Mouse (Mus musculus) Patski (cell line): Measurements from ENCODE around the gene Pga5. TPM values are rescaled to one million over a fixed set of nuclear protein-coding genes. Genes with fewer than 3 reads are reported as not detected.
A peak's percentile ranks its signal among the peaks of the same experiment; 100 is the strongest.

Experiments used
- ATAC-seq: fragments of 100-300 bp; one replicate; pipeline ENCODE4 v1.8.0; 2021
- CTCF ChIA-PET: fragments of 350-600 bp; sonication (Branson Sonifier 250); formaldehyde crosslinking; loops from one replicate; lab custom pipeline; 2022; ENCODE audit warnings: inconsistent platforms; lab: Charles Lee
- POLR2A ChIA-PET: fragments of 350-600 bp; sonication (Branson Sonifier 250); formaldehyde crosslinking; loops from one replicate; lab custom pipeline; 2022; ENCODE audit warnings: antibody characterized with exemption, inconsistent platforms; lab: Charles Lee
- DNase-seq: peaks from one replicate; pipeline ENCODE4 v3.0.0-alpha.2; 2011; ENCODE audit warnings: low read depth, low spot score
- H3K27me3 ChIP-seq: fragments of 371-371 bp; one replicate; pipeline ENCODE4 v1.5.1; 2021
- CTCF ChIP-seq: fragments of 100-300 bp; IDR thresholded peaks from one replicate; pipeline ENCODE4 v1.5.1; 2021
- in situ Hi-C: fragments of 300-500 bp; cut with MboI; formaldehyde crosslinking; loops from 3 replicates; pipeline ENCODE4 v1.11.1; 2018; ENCODE audit warnings: low pct_unique_long_range_greater_than_20kb, mixed read lengths
- polyA plus RNA-seq: library from polyadenylated mRNA; unstranded; gene quantifications from one replicate; pipeline ENCODE4 v1.2.3, GENCODE M21; 2021

Pga5 gene
- 0.06 TPM for polyA plus RNA-seq

DNA sequence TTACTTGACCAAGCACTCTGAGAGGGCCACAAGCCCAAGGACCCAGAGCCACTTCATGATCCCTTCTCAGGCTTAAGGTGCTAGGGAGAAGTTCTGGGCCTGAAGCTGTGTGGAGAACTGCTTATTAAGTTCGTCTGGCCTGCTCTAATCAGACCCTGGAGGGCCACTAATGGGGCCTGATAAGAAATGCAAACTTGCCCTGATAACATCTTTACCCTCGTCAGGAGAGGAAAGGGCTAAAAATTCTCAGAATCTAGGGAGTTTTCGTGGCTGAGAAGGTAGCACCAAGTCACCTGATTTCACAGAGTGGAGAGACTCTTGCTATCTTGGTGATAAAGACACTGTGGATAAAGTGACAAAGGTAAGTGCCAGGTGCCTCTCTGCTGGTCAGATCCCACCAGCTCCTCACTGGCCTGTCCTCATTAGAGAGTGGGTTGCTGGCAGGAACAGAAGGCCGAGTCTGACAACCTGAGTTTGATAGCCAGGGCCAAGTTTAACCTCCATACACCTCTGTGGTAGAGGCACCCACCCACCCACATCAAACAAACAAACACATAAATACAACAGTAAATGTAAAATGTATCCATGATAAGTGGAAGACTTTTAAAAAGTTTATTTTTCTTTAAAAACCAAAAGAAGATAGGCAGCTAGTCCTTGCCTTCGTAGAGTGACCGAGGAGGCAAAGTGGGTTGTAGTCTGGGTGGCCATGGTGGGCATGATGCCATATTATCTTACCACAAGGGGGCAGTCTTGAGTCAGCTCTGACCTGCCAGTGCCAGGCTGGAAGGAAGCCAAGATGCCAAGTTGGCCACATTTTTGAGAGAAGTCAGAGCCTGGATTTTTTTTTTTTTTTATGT, at the start of gene Pga5:
Gene Pga5 (minus strand): TSS at position 157 of the 857 bp plus-strand sequence.
- ATAC-seq (no peak), DNase-seq (peak; percentile 57)
- CTCF ChIA-PET, result interaction anchor here (0.6 to 16.3 kb wide), 11 partner anchors 9 to 230 kb away, joined by 3 to 229 read pairs (median 4); partner anchors contain the start of genes Prpf19 and Vps37c
- in situ Hi-C loops, result no loop called here
- peak; percentile 86 for TF ChIP-seq CTCF
- POLR2A ChIA-PET, result interaction anchor here (0.6 to 2.3 kb wide), 2 partner anchors 30 to 309 kb away, joined by 4 to 12 read pairs; no protein-coding TSS in a partner anchor
- no peaks in the 10 kb centered on the region for H3K27me3 ChIP-seq

DNA sequence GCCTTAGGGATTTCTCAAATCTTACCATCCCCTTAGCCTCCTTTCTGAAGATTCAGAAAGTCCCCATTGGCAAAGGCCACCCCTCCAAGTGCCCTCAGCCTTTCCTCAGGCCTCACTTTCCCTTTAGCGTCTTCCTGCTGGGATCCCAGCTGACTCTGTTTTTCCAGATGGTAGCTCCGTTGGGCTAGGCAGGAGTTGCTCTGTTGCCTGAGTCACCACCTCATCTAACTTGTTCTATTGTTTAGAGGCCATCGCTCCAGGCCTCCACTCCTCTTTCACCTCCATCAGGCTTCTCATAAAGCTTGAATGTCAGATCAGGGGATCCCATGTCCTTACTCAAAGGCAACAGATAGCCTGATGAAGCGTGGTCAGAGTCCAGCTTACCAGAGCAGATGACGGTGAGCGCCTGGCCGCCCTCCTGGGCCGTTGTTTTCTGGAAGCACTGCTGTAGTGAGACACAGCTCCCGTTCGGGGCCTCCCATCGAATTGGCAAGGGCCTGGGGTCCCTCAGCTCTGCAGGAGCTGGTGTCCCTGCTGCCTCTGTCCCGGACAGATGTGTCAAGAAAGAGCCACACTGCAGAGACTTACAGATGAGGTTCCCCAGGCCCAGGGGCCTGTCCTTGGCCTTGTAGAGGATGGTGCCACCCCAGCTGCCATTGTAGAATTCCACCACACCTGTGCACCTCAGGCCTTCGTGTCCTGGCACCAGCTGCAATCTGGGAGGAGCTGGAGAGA, 46.9 kb upstream of the Pga5 start:
- TF ChIP-seq CTCF, result no peak
- in situ Hi-C loops, result no loop called here
- ChIA-PET POLR2A (no interaction called here), CTCF (interaction anchor here (1.5 kb wide), 1 partner anchor 10 kb away, joined by 4 read pairs; no protein-coding TSS in a partner anchor)
- ATAC-seq (no peak), DNase-seq (no peak)
- H3K27me3 ChIP-seq, result no peaks in the 10 kb centered on the region

DNA sequence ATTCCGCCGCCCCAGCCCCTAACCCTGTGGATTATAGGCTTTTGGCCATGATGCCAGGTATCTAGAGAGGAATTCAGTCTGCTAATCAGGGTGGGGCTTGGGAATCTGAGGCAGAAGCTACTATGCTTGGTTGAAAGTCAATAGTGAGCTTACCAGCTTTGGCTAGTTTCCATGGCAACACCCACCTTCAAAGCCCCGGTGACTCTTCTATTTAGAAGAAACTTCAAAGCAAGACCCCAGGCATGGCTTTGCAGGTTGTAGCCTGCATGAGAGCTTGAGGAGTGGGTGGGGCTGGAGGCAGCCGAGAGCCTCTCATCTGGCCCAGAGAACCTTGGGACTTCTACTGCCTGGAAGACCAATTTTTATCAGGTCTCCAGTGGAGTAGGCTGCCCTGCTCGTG, 45.8 kb upstream of the Pga5 start:
- DNase-seq (no peak), ATAC-seq (no peak)
- TF ChIP-seq CTCF, result no peak
- in situ Hi-C loops, result no loop called here
- H3K27me3 ChIP-seq, result no peaks in the 10 kb centered on the region
- CTCF ChIA-PET, result interaction anchor here (0.9 to 1.5 kb wide), 3 partner anchors 9 to 150 kb away, joined by 3 to 4 read pairs (median 3); no protein-coding TSS in a partner anchor
- POLR2A ChIA-PET, result no interaction called here

DNA sequence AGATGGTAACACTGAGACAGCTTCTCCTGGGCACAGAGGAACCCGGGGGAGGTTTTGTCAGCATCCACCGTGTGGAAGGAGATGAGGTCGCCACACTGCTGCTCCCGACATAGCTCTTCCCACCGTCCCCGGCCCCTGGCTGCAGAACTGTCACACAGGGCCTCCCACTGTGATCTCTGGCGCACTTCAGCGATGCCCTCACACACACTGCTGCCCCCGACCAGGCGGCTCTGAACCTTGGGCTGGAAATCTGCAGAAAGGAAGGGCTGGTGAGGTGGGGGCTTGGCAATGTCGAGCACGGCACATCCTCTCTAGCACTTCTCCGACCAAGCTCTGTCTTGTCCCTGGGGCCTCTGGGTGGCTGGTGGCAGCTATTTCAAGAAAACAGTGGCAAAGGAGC, 45.2 kb upstream of the Pga5 start:
- ATAC-seq, result no peak

DNA sequence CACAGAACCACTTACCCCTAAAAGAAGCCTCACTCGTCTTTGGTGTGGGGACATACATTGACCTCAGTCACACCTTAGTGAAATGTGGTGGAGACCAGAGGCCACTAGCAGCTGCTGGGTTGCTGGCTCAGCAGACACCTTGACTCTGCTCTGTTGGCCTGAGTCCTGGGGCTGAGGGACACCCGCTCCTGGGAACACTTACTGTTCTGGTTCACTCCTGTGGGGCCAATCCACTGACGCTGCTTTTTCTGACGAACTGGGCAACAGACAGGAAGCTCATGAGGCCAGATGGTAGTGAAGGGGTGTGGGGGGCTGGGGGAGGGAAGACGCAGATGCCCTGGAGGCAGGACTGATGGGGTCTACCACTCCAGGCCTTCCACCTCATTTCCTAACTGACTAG, 43.2 kb upstream of the Pga5 start:
- ChIA-PET POLR2A (interaction anchor here (0.9 kb wide), 1 partner anchor 64 kb away, joined by 4 read pairs; no protein-coding TSS in a partner anchor), CTCF (interaction anchor here (1.0 to 2.2 kb wide), 4 partner anchors 9 to 109 kb away, joined by 3 to 5 read pairs (median 4); partner anchors contain the start of gene Cd6)
- no peak for DNase-seq
- no peaks in the 10 kb centered on the region for H3K27me3 ChIP-seq
- no peak for TF ChIP-seq CTCF
- no peak for ATAC-seq
- in situ Hi-C loops, result no loop called here

More for the DNA sequence above, 45.2 kb upstream of the Pga5 start:
- in situ Hi-C loops, result no loop called here
- CTCF ChIA-PET, result interaction anchor here (0.9 to 1.5 kb wide), 3 partner anchors 9 to 151 kb away, joined by 3 to 4 read pairs (median 3); no protein-coding TSS in a partner anchor
- TF ChIP-seq CTCF, result no peak
- H3K27me3 ChIP-seq, result no peaks in the 10 kb centered on the region
- POLR2A ChIA-PET, result no interaction called here
- DNase-seq, result no peak

DNA sequence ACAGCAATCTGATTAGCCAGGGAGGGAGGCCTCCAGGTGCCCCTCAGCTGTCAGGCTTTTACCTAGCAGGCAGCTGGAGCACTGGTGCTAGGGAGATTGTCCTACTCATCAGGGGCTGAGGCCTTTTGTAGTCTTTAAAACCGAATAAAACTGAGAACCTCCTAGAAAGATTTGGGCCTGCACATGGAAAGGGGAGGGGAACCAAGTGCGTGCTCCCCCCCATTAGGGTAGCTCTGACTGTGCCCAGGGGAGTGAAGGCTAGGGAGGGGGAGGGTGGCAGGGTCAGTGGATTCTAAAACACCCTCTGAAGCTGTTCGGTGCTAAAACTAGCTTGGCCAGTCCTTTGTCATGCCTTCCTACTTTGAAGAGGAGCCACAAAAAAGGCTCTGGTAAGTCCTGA, 42.7 kb upstream of the Pga5 start:
- no peak for ATAC-seq
- H3K27me3 ChIP-seq, result no peaks in the 10 kb centered on the region
- in situ Hi-C loops, result no loop called here
- DNase-seq, result no peak
- POLR2A ChIA-PET, result interaction anchor here (0.7 to 0.9 kb wide), 2 partner anchors 65 to 201 kb away, joined by 3 to 4 read pairs; no protein-coding TSS in a partner anchor
- CTCF ChIA-PET, result interaction anchor here (1.0 to 2.2 kb wide), 3 partner anchors 10 to 110 kb away, joined by 3 to 5 read pairs (median 5); partner anchors contain the start of gene Cd6
- no peak for TF ChIP-seq CTCF

DNA sequence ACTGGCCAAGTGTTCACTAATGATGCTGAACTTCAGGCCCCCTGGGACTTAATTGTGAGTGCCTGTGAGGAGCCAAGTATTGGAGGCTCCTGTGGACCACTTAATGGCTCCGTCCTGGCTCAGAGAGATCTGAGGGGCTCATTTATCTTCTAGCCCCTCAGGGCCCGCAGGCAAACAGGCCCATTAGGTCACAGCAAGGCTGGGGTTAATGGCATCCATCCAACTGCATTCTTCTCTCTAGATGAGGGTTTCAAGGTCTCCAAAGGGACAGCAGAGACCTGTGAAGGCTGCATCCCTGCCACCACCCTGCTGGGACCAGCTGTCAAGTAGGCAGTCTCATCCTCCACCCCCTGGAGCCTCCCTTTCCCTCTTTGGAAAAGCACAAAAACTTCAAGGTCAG, 41.9 kb upstream of the Pga5 start:
- POLR2A ChIA-PET, result interaction anchor here (0.7 kb wide), 1 partner anchor 202 kb away, joined by 3 read pairs; no protein-coding TSS in a partner anchor
- no peak for ATAC-seq
- in situ Hi-C loops, result loop anchor here (5.0 to 10.0 kb wide), 3 partner anchors 125 to 238 kb away; no protein-coding TSS in a partner anchor
- no peak for TF ChIP-seq CTCF
- no peaks in the 10 kb centered on the region for H3K27me3 ChIP-seq
- no peak for DNase-seq
- CTCF ChIA-PET, result no interaction called here

DNA sequence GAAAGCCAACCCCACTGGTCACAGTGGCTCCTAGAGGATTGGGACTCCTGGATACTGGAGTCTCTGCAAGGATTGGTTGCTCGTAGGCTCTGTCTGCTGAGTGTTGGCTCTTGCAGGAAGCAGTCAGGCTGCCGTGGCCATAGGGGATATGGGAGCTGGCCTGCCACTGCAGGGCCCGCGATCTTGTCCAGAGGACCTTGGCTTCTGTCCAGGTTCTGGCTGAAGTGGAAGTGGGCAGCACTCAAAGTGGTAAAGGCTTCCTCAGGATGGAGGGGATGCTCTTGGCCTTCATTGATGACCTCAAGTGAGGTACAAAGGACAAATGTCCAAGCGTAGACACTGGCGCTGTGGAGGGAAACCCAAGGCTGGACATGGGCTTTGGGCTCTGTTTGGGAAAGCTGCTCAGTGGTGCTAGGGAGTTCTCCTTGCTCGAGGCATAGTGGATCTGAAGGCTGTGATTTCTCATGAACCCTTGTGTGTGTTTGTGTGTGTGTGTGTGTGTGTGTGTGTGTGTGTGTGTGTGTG, 40.4 kb upstream of the Pga5 start:
- in situ Hi-C loops, result loop anchor here (5.0 to 10.0 kb wide), 3 partner anchors 126 to 239 kb away; no protein-coding TSS in a partner anchor
- ChIA-PET POLR2A (interaction anchor here (0.6 to 0.8 kb wide), 3 partner anchors 32 to 240 kb away, joined by 4 read pairs; no protein-coding TSS in a partner anchor), CTCF (interaction anchor here (0.7 to 2.1 kb wide), 2 partner anchors 9 to 99 kb away, joined by 3 to 7 read pairs; no protein-coding TSS in a partner anchor)
- DNase-seq (no peak), ATAC-seq (no peak)
- H3K27me3 ChIP-seq, result no peaks in the 10 kb centered on the region
- TF ChIP-seq CTCF, result no peak

DNA sequence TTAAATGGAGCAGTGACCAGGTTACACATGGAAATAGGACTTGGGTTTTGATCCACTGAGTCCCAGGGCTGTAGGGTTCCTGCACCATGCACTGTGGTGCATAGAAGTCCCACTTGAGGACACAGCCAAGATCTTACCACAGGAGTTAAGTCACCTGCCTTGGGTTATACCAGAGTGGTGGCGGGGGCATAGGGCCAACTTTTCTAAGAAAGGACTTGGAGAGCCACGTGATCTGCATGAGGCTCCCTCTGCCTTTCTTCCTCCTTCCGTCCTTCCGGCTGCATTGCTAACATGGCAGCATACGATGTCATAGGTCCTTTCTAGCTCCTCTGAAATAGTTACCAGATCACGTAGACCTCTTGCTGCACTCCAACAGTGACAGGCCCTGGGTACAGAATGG, 37.6 kb upstream of the Pga5 start:
- in situ Hi-C loops, result loop anchor here (5.0 to 10.0 kb wide), 3 partner anchors 129 to 242 kb away; no protein-coding TSS in a partner anchor
- no peaks in the 10 kb centered on the region for H3K27me3 ChIP-seq
- CTCF ChIA-PET, result interaction anchor here (0.7 to 1.7 kb wide), 4 partner anchors 28 to 246 kb away, joined by 3 read pairs; no protein-coding TSS in a partner anchor
- no peak for TF ChIP-seq CTCF
- DNase-seq (no peak), ATAC-seq (no peak)
- POLR2A ChIA-PET, result no interaction called here
